Mouse (Mus musculus): Measurements from ENCODE around the gene Kcnj2.

The Kcnj2 gene

DNA sequence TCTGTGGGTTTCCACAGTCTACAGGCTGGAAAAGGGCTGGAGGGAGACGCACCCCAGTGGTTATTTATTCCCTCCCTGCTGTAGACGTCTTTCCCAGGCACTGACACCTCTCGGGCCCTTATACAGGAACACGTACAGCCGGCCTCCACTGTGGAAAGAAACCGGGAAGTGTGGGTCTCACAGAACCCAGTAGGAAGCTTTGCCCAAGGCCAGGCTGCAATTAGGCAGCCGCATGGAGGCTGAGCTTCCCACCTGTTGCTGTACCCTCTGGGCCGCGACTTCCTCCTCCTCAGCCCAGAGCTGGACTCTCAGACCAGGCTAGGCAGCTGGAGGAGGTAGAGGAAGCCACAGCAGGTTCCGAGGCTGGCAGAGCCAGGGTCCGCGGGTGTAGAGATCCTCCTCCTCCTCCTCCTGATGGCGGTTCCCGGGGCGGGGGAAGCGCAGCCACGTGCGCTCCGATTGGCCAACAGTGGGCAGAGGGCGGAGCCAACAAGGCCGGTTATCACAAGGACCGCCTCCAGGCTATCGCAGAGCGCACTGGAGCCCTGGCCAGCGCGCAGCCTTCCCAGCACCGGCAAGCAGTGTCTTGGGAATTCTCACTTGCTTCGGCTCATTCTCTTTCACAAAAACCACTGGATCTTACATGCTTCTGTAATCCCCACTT lies at the start of gene Kcnj2:
Gene Kcnj2, plus strand, starts transcription at position 530 of the 664 bp plus-strand sequence.
- peak; percentile 62 to 84 for DNase-seq (ENCODE audit: low read depth in 1 of 2, low spot score in 2 of 2)

DNA sequence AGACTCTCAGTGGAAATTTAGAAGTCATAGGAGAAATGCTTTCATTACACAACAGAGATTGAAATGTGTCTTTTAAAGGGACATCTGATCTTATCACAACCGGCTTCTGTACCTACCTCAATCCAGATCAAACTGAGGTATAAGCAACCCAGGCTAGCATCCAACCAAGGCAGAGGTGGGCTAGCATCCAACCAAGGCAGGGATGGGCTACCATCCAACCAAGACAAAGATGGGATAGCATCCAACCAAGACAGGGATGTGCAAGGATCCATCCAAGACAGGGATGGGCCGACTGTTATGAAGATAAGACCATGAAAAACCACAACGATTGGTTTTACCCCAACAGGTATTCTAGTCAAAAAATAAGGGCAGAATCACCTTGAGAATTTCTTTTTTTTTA lies 49.8 kb upstream of the Kcnj2 start:
- DNase-seq (ENCODE audit: low read depth in 1 of 2, low spot score in 2 of 2), result no peak

GRCm38 (mm10) chr11:111020211-111020610 lies 45.8 kb upstream of the Kcnj2 start:
- no peak for DNase-seq (ENCODE audit: low read depth in 1 of 2, low spot score in 2 of 2)

DNA sequence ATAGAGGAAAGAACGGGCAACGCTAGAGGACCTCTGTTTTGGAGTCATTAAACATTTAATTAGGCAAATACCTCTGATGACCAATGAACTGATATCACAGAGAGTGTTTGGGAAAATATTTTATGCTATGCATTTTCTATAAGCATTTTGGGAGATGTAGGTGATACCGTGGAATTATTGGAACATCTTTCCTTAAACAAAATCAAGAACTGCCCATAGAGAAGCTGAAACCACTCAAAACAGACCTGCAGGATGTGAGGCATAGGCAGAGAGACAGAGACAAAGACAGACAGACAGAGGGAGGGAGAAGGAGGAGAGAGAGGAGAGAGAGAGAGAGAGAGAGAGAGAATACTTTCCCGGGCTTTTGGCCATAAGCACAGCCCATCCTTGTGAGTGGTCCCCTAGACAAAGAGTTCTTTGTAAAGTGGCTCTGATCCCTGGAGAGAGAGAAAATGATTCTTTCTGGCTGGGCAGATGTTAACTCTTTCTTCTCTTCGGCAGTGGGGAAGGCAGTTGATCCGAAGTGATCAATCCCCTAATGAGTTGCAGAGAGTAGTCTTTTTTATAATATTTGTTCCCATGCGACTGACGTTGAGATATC lies 43.2 kb upstream of the Kcnj2 start:
- DNase-seq (ENCODE audit: low read depth in 1 of 2, low spot score in 2 of 2), result no peak

GRCm38 (mm10) chr11:111042175-111042574 lies 23.8 kb upstream of the Kcnj2 start:
- no peak for DNase-seq (ENCODE audit: low read depth in 1 of 2, low spot score in 2 of 2)

GRCm38 (mm10) chr11:111043298-111043697 lies 22.7 kb upstream of the Kcnj2 start:
- no peak for DNase-seq (ENCODE audit: low read depth in 1 of 2, low spot score in 2 of 2)

GRCm38 (mm10) chr11:111054252-111054651 lies 11.7 kb upstream of the Kcnj2 start:
- DNase-seq (ENCODE audit: low read depth in 1 of 2, low spot score in 2 of 2), result no peak

DNA sequence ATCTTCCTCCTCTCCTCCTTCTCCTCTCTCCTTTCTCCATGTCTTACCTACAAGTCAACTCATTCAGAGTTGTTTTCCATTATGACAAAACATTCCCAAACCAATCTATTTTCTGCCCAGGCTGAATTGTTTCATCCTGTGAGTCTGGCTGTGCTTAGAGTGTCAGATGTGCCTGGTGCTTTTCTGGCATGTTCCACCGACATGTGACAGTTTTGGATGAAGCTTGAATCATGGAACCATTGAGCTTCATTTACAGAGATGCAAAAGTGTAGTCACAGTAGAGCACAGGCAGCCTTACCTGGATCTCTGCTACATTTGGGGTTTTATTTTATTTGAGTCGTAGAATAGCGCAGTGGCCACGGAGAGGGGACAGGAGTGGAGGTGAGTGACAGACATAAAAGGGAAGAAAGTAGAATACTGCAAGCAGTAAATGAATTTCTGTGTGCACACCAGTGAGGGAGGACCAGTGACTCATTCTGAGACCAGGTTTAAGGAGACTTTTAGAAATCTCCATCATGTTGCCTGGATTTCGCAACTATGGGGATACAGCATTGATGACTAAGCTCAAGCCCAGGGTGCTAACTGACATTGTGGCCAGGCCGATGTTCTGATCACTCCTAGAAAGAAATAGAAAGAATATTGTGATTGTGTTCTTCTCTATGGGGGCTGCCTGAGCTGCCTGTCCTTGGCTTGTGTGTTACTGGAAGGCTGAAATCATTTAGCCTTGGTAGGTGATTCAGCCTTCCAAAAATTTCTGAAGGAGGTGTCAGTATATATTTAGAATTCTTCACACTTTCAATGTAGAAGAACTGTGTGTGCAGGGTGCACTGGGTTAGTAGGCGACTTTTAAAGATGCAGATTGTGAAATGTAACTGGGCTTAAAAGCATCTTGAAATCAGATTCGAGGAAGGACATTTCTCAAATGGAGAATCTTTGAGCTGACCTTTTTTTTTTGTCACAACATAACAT lies 10.8 kb upstream of the Kcnj2 start:
- DNase-seq (ENCODE audit: low read depth in 1 of 2, low spot score in 2 of 2), result no peak

DNA sequence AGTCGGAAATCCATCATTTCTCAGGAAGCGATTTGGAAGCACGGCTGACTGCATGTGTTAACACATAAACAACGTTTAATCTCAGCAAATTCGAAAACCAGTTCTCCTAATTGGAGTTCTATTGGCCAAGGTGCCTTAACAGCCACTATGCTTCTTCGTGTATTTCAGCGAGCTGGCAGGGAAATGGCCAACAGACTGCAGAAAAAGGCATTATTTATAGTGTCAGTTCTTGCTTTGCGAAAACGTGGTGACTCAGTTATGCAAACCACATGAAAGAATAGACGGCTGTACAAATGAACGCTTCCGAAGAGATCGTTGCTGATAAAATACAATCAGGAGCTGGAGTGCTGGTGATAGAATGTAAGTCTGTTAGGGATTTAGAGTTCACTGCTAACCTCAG lies 9.9 kb upstream of the Kcnj2 start:
- no peak for DNase-seq (ENCODE audit: low read depth in 1 of 2, low spot score in 2 of 2)

GRCm38 (mm10) chr11:111057435-111057834 lies 8.5 kb upstream of the Kcnj2 start:
- no peak for DNase-seq (ENCODE audit: low read depth in 1 of 2, low spot score in 2 of 2)

DNA sequence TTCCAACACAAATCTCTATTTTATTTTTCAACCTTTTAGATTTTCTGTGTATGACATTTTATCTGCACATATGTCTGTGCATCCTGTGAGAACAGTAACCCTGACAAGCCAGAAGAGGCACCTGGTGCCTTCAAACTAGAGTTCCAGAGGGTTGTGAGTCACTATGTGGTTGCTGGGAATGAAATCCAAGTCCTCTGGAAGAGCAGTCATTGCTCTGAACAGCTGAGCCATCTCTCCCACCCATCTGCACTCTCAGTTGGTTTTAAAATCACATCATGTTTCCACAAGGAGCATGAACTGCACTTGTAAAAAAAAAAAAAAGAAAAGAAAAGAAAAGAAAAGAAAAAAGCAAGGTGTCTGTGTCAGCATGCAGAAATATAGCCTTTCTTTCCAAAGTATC lies 6.5 kb upstream of the Kcnj2 start:
- DNase-seq (ENCODE audit: low read depth in 1 of 2, low spot score in 2 of 2), result no peak

DNA sequence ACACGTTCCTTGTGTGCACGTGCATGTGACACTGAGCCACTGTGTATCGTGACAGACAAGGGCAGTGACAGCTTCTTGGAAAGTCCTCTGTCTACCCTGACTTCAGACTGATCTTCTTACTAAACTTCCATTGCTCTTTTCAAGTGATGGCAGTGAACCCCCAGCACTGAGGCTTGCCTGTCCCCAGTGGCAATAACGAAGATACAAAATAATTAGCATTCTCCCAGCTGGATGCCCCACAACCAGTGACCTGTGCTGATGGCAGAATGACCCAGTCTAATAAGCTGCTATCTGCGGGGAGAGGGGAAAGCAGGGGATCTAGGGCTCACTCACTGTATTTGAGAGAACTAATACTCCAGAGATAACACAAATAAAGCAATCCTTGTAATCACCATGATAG lies 5.7 kb upstream of the Kcnj2 start:
- no peak for DNase-seq (ENCODE audit: low read depth in 1 of 2, low spot score in 2 of 2)

DNA sequence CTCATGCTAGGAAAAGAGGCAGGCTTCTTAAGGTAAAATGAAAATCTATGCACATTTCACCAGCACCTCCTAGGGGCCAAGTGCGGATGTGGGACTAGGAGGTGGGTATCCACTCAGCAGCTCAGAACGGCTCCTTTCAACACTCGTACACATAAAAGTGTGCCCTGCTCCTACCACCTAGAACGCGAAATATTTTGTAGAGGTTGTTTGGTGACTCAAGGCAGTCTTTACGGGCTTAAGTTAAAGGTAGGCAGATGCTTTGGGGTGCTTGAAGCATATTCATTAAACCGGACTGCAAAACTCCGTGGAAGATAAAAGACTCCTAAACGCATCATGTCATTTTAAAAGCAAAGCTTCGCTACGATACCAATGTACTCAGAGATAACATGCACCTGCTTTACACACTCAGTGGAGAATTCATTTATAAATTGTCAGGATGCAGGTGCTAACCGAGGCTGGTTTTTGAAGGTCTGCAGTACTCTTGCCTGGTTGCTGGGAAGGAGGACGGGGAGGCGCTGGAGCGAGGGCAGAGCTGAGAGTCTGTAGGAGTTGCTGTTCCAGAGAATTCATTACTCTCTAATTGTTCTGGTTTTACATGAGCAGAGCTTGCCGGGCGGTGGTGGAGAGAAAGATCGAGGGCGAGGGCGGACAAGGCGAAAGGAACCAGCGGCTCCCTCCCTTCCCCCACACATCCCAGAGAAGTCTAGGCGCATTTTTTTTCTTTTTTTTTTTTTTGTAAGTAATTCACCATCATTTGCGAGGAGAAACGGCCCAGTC lies 1.0 kb upstream of the Kcnj2 start:
- no peak for DNase-seq (ENCODE audit: low read depth in 1 of 2, low spot score in 2 of 2)

DNA sequence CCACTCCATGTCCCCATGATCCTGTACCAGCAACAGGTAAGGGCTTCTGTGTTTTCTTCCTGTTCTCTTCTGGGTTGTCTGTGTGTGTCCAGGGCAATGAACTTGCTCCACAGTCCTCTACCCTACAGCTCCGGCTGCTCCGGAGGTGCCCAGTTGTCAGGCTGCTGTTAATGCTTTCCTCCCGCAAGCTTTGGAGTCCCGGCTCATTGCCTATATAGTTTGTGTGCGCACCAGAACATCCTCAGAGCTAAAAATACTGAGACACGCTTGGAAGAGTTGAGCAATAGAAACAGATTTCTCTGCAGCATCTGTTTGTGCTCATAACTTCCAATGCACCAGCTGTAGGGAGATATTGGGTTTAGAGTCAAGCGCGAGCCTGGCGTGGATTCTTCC lies 331 bp downstream of the Kcnj2 start:
- no peak for DNase-seq (ENCODE audit: low read depth in 1 of 2, low spot score in 2 of 2)

DNA sequence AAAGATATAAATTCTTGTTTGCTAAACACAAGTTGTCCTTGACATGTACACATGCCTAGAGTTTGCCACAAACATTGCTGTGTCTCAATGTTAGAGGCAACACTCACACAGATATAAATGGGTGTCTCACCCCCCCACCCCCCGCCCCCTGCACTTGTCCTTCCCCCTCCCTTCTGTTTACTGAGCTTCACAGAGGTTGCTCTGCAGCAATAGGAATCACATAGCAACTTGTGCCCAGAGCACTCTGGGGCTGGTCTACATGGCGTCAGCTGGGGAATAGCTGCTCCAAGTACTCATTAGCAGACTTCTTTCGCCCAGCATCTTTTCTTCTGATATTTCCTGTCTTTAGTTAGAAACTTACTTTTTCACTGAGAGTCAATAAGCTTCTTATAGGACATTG lies 1.8 kb downstream of the Kcnj2 start:
- no peak for DNase-seq (ENCODE audit: low read depth in 1 of 2, low spot score in 2 of 2)

- no peak for DNase-seq (ENCODE audit: low read depth in 1 of 2, low spot score in 2 of 2)
Measured at GRCm38 (mm10) chr11:111070460-111070859, 4.5 kb downstream of the Kcnj2 start.

DNA sequence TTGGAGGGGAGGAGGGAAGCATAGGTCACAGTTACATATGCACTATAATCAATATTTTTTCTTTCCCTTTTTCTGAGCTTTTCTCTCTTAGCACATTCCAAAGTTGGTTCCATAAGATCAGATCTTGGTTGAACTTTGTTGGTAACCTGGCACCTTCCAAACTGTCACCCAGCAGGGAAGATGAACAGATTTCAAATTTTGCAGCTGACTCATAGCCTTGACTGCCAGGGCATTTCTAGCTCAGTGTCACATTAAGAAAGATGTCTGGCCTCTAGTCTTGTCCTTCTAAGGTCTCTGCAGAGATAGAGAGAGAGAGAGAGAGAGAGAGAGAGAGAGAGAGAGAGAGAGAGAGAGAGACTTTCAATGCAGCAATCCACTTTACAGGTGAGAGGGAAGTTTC lies 8.2 kb downstream of the Kcnj2 start:
- no peak for DNase-seq (ENCODE audit: low read depth in 1 of 2, low spot score in 2 of 2)

DNA sequence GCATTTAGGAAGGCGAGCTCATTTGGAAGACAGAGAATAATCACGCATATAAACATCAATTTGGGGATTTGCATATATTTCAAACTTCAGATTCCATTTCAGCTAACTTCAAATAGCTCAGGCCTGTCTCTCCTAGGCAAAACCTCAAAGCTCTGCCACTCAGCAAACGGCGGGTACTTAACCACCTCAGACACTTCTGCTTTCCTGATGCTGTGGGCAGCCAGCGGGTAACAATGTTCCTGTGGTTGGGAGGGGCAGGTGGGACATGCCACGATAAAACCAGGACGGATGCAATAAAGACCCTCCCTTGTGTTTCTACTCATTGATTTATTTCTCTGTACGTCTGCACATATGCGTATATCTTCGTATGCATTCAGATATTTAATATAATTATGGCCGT lies 12.1 kb downstream of the Kcnj2 start:
- no peak for DNase-seq (ENCODE audit: low read depth in 1 of 2, low spot score in 2 of 2)

DNA sequence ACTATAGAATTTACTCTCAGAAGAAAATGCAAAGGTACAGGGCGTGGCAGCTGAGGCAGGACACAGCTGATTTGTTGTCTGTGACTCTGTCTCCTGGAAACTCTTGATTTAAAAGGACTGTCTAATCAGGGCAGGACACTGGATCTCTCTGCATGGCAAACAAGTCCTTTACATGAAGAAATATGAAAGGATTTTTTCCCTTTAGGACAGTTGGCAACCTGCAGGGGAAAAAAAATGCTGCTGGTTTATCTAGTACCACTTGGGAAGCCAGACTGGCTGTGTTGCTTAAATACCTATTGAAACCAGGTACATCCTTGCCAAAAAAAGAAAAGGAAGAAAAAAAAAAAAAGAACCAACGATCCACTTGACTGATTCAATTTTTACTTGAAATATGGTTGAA lies 17.0 kb downstream of the Kcnj2 start:
- DNase-seq (ENCODE audit: low read depth in 1 of 2, low spot score in 2 of 2), result no peak

DNA sequence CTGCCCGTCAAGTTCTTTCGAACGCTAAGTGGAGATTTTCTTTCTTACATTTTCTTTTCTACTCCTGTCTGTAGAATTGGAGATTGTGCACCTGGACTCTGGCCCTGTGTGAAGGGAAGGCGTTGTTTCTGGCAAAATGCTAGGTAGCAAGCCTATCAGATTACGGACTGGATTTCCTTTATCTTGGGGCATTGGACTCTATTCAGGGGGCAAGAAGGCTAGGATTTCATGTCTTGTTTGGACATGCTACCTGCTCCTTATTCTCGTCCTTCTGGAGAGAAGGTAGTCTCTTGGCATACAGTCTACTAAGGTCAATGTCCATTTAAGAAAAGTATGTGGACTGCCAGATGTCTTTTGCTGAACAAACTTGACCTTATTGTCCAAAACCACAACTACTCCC lies 21.0 kb downstream of the Kcnj2 start:
- no peak for DNase-seq (ENCODE audit: low read depth in 1 of 2, low spot score in 2 of 2)

- DNase-seq (ENCODE audit: low read depth in 1 of 2, low spot score in 2 of 2), result no peak
Measured at GRCm38 (mm10) chr11:111088226-111088625, 22.3 kb downstream of the Kcnj2 start.

Measured in monocyte, adult 2 months (primary cell).